Mouse (Mus musculus) hindbrain, embryonic 12.5 days (tissue): ENCODE measurements around the gene Gm17651. TPM values are rescaled to one million over a fixed set of nuclear protein-coding genes. Genes with fewer than 3 reads are reported as not detected.

Experiments
- ATAC-seq: fragments of 200-750 bp; cut with Nextera tagmentation; 2 replicates; pipeline ENCODE4 v1.8.0; 2017; ENCODE audit warnings: moderate TSS enrichment; ENCODE audit not compliant: low FRiP score
- H3K27ac ChIP-seq: fragments of 300-500 bp; sonication (generic); 2 replicates; pipeline ENCODE4 v1.5.1; 2016; ENCODE audit warnings: mild to moderate bottlenecking
- H3K27me3 ChIP-seq: fragments of 300-500 bp; sonication (generic); 2 replicates; pipeline ENCODE4 v1.6.1; 2016; ENCODE audit warnings: mild to moderate bottlenecking
- H3K36me3 ChIP-seq: fragments of 300-500 bp; sonication (generic); 2 replicates; pipeline ENCODE4 v1.6.1; 2016; ENCODE audit warnings: mild to moderate bottlenecking
- H3K4me1 ChIP-seq: fragments of 300-500 bp; sonication (generic); 2 replicates; pipeline ENCODE4 v1.6.1; 2016
- H3K4me2 ChIP-seq: fragments of 300-500 bp; sonication (generic); replicated peaks from 2 replicates; pipeline ENCODE4 v1.6.1; 2016; ENCODE audit warnings: mild to moderate bottlenecking
- H3K4me3 ChIP-seq: fragments of 300-500 bp; sonication (generic); 2 replicates; pipeline ENCODE4 v1.5.1; 2016; ENCODE audit warnings: mild to moderate bottlenecking
- H3K9ac ChIP-seq: fragments of 300-500 bp; sonication (generic); 2 replicates; pipeline ENCODE4 v1.6.1; 2016; ENCODE audit warnings: mild to moderate bottlenecking, moderate library complexity
- H3K9me3 ChIP-seq: fragments of 300-500 bp; sonication (generic); replicated peaks from 2 replicates; pipeline ENCODE4 v1.6.1; 2016; ENCODE audit warnings: mild to moderate bottlenecking
- WGBS: fragments of 180-500 bp; shearing (Covaris S2); methylation state at CpG from one replicate; pipeline ENCODE4 v1.1.7; 2016; 5-methylcytosine and 5-hydroxymethylcytosine counted together
- polyA plus RNA-seq: library from polyadenylated mRNA; unstranded; fragments of >200 nt; fragmentation: Nextera tagmentation; extraction: Ambion mirVana; gene quantifications from 2 replicates; pipeline ENCODE4 v1.2.1, GENCODE M21; 2016

The Gm17651 gene
- polyA plus RNA-seq, 1 experiment from 2014 or later: not detected

DNA sequence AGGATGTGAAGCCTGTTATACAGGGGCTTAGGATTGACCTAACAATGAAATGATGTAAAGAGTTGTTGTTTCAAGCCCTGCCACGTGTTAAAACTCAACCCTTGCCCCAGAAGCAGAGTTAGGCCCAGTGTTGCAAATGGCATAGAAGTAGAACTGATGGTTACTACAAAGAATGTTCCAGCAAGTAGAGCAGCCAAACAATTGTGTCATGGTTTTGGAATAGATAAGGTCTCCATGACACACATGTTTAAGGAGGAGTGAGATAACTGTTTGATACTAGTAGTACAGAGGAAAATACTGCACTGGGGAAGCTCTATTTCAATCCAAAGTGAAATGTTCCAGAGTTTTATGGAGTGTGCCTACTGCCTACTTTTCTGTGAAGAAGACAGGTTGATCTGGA is 26.0 kb downstream of the Gm17651 start:
- no peak for ATAC-seq
- H3K36me3 ChIP-seq: no peaks in the 10 kb centered on the region
- WGBS: 48% methylated on average over 1 of the region's 1 CpGs

DNA sequence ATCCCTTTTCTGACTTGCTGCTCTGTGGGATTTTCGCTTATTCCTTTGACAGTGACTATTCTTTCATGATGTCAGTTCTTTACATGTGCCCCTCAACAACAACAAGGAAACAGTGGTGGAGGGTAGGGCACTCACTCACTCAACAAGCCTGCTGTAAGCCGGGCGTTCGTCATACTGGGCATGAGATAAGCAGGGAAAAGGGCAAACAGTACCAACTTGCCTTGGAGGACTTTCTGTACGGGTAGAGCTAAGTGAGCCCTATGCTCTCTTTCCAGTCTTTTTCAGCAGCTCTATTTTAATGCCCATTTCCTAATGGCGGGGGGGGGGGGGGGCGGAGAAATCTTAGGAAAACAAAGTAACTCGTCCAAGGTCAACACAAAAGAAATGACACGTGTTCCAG is 32.5 kb downstream of the Gm17651 start:
- 88% methylated on average over 9 of the region's 9 CpGs for WGBS
- no peak for ATAC-seq
- Histone ChIP-seq H3K9me3 (no peaks in the 10 kb centered on the region), H3K36me3 (no peaks in the 10 kb centered on the region), H3K4me3 (no peak overlapping the region), H3K4me2 (no peak overlapping the region), H3K27me3 (no peaks in the 10 kb centered on the region), H3K4me1 (no peaks in the 10 kb centered on the region), H3K27ac (no peak overlapping the region), H3K9ac (no peak overlapping the region)

More for the DNA sequence above, 26.0 kb downstream of the Gm17651 start:
- Histone ChIP-seq H3K27ac (no peak overlapping the region), H3K27me3 (no peaks in the 10 kb centered on the region), H3K9ac (no peak overlapping the region), H3K9me3 (no peaks in the 10 kb centered on the region), H3K4me1 (no peaks in the 10 kb centered on the region), H3K4me2 (no peak overlapping the region), H3K4me3 (no peak overlapping the region)

DNA sequence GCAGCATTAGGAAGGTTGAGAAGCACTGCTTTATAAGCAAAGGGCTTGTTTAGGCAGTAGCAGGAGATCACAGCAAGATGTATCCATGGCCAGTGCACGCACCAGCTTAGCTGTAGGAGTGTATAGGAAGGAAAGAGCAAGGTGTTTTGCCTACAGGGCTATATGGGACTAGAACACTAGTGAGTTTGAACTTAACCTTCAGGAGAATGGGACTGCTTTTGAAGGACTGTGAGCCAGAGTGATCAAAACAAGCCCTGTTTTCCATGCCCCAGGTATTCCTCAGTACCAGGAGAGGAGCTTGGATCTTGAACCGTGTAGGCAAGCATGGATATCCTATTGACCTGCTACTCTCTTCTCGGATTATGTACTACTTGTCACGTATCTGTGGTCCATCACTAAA is 33.1 kb downstream of the Gm17651 start:
- Histone ChIP-seq H3K9me3 (no peaks in the 10 kb centered on the region), H3K27ac (no peak overlapping the region), H3K9ac (no peak overlapping the region), H3K4me3 (no peak overlapping the region), H3K36me3 (no peaks in the 10 kb centered on the region), H3K4me1 (no peaks in the 10 kb centered on the region), H3K27me3 (no peaks in the 10 kb centered on the region), H3K4me2 (no peak overlapping the region)
- no peak for ATAC-seq
- WGBS: 90% methylated on average over 4 of the region's 4 CpGs

DNA sequence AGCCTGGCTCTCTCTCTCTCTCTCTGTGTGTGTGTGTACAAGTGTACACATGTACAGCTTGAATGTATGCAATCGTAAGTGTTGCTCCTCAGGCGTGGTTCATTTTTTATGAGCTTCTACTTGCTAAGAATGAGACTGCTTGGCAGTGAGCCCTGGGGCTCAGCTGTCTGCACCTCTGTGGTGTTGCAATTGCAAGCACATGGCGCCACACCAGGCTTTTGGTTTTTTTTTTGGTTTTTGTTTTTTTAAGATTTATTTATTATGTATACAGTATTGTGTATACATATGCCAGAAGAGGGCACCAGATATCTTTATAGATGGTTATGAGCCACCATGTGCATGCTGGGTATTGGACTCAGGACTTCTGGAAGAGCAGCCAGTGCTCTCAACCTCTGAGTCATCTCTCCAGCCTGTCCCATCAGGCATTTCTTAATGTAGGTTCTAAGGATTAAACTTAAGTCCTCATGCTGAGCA is 40.2 kb downstream of the Gm17651 start:
- WGBS: 85% methylated on average over 3 of the region's 3 CpGs
- no peak overlapping the region for H3K27ac ChIP-seq
- H3K9me3 ChIP-seq: no peaks in the 10 kb centered on the region
- H3K4me3 ChIP-seq: no peak overlapping the region
- H3K4me1 ChIP-seq: no peaks in the 10 kb centered on the region
- ATAC-seq: no peak
- no peak overlapping the region for H3K4me2 ChIP-seq
- H3K9ac ChIP-seq: no peak overlapping the region
- H3K27me3 ChIP-seq: no peaks in the 10 kb centered on the region
- no peaks in the 10 kb centered on the region for H3K36me3 ChIP-seq

DNA sequence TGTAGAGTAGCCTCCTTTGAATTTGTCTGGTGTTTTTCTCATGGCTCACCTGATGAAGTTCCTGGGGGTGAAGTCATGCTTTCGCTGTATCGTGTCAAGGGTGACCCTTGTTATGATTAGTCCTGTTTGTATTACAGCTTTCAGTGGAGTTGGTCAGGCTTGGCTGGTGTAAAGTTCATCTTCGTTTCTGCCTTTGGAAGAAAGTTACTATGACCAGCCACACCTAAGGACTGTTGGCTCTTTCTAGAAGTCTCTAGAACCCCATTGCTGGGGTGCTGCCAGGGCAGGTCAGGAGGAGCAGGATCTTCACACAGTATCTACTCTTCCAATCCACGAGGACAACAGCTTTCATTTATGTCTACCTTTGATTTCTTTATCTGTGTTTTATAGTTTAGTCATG is 41.0 kb downstream of the Gm17651 start:
- H3K4me2 ChIP-seq: no peak overlapping the region
- no peak overlapping the region for H3K4me3 ChIP-seq
- ATAC-seq: no peak
- H3K9ac ChIP-seq: no peak overlapping the region
- H3K4me1 ChIP-seq: no peaks in the 10 kb centered on the region; the same call in 1 of the 2 replicates
- no peak overlapping the region for H3K27ac ChIP-seq
- 86% methylated on average over 4 of the region's 4 CpGs for WGBS
- no peaks in the 10 kb centered on the region for H3K9me3 ChIP-seq
- H3K27me3 ChIP-seq: no peaks in the 10 kb centered on the region
- no peaks in the 10 kb centered on the region for H3K36me3 ChIP-seq

DNA sequence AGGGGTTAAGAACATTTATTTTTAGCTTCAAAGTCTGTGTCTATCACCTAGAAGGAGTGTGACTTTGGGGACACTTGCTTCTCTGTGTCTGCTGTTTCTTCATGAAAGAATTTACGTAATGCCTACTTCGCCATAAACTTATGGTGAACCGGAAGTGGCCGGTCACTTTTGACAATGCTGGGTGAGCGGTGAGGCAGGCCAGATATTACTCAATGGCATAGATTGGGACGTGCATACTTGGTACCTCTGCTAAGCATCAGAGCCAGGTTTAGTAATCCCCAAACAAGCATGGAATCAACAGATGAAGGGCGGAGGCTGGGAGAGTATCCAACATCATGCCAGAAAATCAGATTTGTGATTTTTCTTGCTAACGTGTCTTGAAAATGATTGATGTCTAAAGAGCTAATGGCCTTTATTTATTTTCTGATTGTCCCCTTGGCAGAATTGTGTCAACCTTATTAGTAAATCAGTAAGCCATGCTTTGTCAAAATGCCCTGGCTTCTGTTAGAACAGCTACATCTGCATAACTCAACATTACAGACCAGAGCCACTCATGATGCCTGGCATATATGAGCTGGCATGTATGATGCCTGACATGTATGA is 43.1 kb downstream of the Gm17651 start:
- H3K4me1 ChIP-seq: no peaks in the 10 kb centered on the region; the same call in 1 of the 2 replicates
- H3K4me3 ChIP-seq: no peak overlapping the region
- H3K9ac ChIP-seq: no peak overlapping the region
- H3K27me3 ChIP-seq: no peaks in the 10 kb centered on the region
- H3K9me3 ChIP-seq: no peaks in the 10 kb centered on the region
- H3K36me3 ChIP-seq: no peaks in the 10 kb centered on the region
- WGBS: 91% methylated on average over 8 of the region's 8 CpGs
- H3K4me2 ChIP-seq: no peak overlapping the region
- ATAC-seq: no peak
- no peak overlapping the region for H3K27ac ChIP-seq

DNA sequence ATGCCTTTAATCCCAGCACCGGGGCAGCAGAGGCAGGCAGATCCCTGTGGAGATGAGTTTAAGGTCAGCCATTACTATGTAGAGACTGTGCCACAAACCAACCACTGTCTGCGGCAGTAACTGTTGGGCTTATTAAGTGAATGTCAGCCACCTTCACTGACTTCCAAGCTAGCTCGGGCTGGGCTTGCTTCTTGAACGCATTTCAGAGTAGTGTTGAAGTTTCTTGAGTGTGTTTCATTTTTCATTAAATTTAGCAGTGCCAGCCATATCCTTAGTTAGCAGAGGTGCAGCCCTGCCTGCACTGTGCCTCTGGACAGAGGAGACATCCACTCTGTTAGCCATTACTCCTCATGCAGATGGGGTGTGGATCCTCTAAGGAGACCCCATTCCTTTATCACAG is 43.7 kb downstream of the Gm17651 start:
- no peak for ATAC-seq
- Histone ChIP-seq H3K4me2 (no peak overlapping the region), H3K4me1 (no peaks in the 10 kb centered on the region; the same call in 1 of the 2 replicates), H3K27ac (no peak overlapping the region), H3K9me3 (no peaks in the 10 kb centered on the region), H3K27me3 (no peaks in the 10 kb centered on the region), H3K36me3 (no peaks in the 10 kb centered on the region), H3K4me3 (no peak overlapping the region), H3K9ac (no peak overlapping the region)
- 95% methylated on average over 4 of the region's 4 CpGs for WGBS

DNA sequence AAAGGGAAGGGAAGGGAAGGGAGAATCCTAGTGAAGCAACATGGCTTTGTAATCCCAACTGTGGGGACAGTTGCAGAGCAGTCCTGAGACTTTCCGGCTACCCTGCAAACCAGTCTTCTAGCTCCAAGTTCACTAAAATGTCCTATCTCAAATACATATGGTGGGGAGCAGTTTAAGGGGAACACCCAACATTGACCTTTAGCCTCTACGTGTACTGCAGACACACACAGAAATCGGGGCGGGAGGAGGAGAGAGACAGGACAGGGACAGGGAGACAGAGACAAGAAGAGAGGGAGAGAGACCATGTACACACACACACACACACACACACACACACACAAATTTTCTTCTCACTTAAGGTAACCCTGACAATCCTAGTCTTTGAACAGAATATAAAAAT is 44.6 kb downstream of the Gm17651 start:
- no peaks in the 10 kb centered on the region for H3K27me3 ChIP-seq
- no peak overlapping the region for H3K9ac ChIP-seq
- no peaks in the 10 kb centered on the region for H3K36me3 ChIP-seq
- WGBS: 94% methylated on average over 4 of the region's 4 CpGs
- no peak overlapping the region for H3K4me2 ChIP-seq
- H3K4me3 ChIP-seq: no peak overlapping the region
- H3K27ac ChIP-seq: no peak overlapping the region
- no peaks in the 10 kb centered on the region for H3K9me3 ChIP-seq
- ATAC-seq: no peak
- H3K4me1 ChIP-seq: no peaks in the 10 kb centered on the region; the same call in 1 of the 2 replicates

DNA sequence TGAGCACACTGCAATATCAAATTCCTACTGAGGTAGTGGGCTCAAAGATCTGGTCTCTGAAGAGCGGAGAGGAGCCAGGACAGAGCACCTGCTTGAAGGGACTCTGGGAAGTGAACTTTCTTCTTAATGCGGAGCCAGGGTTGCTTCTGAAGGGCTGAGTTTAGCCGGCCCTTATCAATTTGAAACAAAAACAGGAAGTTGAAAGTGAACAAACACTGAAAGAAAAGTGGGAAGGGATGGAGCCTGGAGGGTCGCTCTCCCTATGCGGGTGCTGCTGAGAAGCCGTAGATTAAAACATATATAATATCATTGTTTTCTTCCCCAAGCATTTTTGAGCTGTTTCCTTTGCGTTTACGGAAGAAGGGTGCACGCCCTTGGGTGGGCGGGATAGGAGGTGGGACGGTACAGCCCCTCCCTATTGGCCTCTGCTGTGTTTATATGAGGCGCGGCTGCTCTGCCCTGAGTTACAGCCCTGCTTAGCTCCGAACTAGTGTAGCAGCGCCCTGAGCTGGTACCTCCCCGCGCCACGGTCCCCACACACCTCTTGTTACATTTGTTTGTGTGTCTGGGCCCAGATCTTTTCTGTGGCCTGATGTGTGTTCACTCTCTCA is 46.0 kb downstream of the Gm17651 start, which contains the start of gene Fmo5:
Gene Fmo5 (plus strand): TSS at position 414 of the 611 bp plus-strand sequence.
- Histone ChIP-seq H3K4me2 (peak within 1 kb of the TSS; percentile 48), H3K9ac (0 out of 2 replicates have a peak within 1 kb of the TSS, but pooled peaks have one; percentile 15), H3K4me1 (no peaks in the 10 kb centered on the region; the same call in 1 of the 2 replicates), H3K9me3 (no peaks in the 10 kb centered on the region), H3K27me3 (no peaks in the 10 kb centered on the region), H3K27ac (no peak within 1 kb of the TSS), H3K36me3 (no peaks in the 10 kb centered on the region), H3K4me3 (peak within 1 kb of the TSS; percentile 19)
- ATAC-seq: no peak; the same call in 1 of the 2 replicates
- 5% methylated on average over 18 of the region's 18 CpGs for WGBS

DNA sequence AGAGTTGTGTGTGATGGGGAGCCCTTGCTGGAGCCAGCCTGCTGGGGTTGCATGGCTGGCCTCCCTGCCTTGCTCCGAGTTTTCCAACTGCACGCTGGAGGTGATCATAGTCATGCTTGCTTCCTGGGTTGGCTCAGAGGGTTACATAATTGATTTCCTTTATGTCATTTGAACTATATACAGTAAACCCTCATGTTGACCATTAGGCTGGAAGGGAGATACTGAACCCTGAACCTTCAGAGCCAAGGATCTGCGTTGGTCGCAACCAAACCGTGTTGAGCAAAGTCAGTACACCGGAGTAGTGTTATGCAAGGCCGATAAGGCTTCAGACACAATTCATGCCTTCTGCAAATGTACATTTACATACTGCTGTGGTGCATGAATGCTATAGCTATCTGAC is 46.6 kb downstream of the Gm17651 start:
- ATAC-seq: no peak
- H3K4me2 ChIP-seq: peak overlapping the region; percentile 48; the same call in 1 of the 2 replicates
- no peaks in the 10 kb centered on the region for H3K27me3 ChIP-seq
- no peaks in the 10 kb centered on the region; the same call in 1 of the 2 replicates for H3K4me1 ChIP-seq
- 80% methylated on average over 7 of the region's 7 CpGs for WGBS
- H3K36me3 ChIP-seq: no peaks in the 10 kb centered on the region
- H3K4me3 ChIP-seq: no peak overlapping the region
- no peaks in the 10 kb centered on the region for H3K9me3 ChIP-seq
- no peak overlapping the region for H3K9ac ChIP-seq
- H3K27ac ChIP-seq: no peak overlapping the region

DNA sequence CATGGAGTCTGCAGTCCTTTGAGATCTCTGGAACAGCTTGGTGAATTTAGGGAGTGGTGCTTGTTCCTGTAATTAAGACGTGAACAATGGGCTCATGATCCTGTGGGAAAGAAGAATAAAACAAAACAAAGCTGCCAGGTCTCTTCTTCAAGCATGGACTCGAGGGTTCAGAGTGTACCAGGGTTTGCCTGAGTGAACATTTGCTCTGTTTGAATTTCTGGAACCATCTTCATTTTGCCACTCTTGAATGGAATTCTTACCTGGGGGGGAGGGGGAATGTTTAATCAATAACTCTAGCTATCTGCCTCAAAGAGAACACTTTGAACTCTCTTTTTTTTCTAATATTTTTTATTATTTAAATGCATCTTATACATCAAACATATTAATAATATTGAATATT is 49.9 kb downstream of the Gm17651 start:
- Histone ChIP-seq H3K27me3 (no peaks in the 10 kb centered on the region), H3K27ac (no peak overlapping the region), H3K4me3 (no peak overlapping the region), H3K4me1 (no peaks in the 10 kb centered on the region; the same call in 1 of the 2 replicates), H3K9me3 (no peaks in the 10 kb centered on the region), H3K9ac (no peak overlapping the region), H3K4me2 (no peak overlapping the region), H3K36me3 (no peaks in the 10 kb centered on the region)
- no peak for ATAC-seq
- WGBS: 45% methylated on average over 2 of the region's 2 CpGs
